Mouse (Mus musculus): ENCODE measurements around the gene Kif21a. TPM values are rescaled to one million over a fixed set of nuclear protein-coding genes. Genes with fewer than 3 reads are reported as not detected.

Gene Kif21a
- polyA plus RNA-seq, 1 experiment from 2014 or later = 39.7 TPM

Other genes starting within 250 kb of the Kif21a start
- gene Abcd2, start 141.9 kb upstream of the Kif21a start, polyA plus RNA-seq (2016; fragmentation: Nextera tagmentation; extraction: Ambion mirVana) = 13.9 and 14.9 TPM in 2 replicates
- gene CN725425, start 149.5 kb upstream of the Kif21a start, polyA plus RNA-seq (2016; fragmentation: Nextera tagmentation; extraction: Ambion mirVana) = not detected in 2 replicates